Mouse (Mus musculus) gastrocnemius, postnatal 14 days (tissue): ENCODE data around the gene Srbd1. TPM values are rescaled to one million over a fixed set of nuclear protein-coding genes. Genes with fewer than 3 reads are reported as not detected.

ENCODE experiments used
- DNase-seq: peaks from one replicate; pipeline ENCODE4 v3.0.0; 2021; ENCODE audit warnings: mixed read lengths
- intact Hi-C: fragments of 180-260 bp; cut with DNase I; formaldehyde crosslinking; loops from one replicate; pipeline ENCODE4 v1.15.1; 2025; ENCODE audit warnings: low total_unique reads
- long read RNA-seq, 2 experiments: library from polyadenylated mRNA; stranded (forward); transcript quantifications; one replicate each; pipeline ENCODE4 v2.0.0; 2021
- total RNA-seq, 2 experiments: library from RNA; stranded (reverse); gene quantifications; 2 replicates each; pipeline ENCODE4 v1.2.3; 2021

The Srbd1 gene
- total RNA-seq = 1 to 10 TPM; 6.5 to 7.6 TPM
- long read RNA-seq, experiment 1, partial matches to known transcripts = 3 of 8 reads
- long read RNA-seq, experiment 1, other reads (novel, unspliced or antisense) = 1 of 8 reads
- long read RNA-seq, experiment 2, partial matches to known transcripts = 2 of 9 reads
- long read RNA-seq, experiment 2, other reads (novel, unspliced or antisense) = 3 of 9 reads

DNA sequence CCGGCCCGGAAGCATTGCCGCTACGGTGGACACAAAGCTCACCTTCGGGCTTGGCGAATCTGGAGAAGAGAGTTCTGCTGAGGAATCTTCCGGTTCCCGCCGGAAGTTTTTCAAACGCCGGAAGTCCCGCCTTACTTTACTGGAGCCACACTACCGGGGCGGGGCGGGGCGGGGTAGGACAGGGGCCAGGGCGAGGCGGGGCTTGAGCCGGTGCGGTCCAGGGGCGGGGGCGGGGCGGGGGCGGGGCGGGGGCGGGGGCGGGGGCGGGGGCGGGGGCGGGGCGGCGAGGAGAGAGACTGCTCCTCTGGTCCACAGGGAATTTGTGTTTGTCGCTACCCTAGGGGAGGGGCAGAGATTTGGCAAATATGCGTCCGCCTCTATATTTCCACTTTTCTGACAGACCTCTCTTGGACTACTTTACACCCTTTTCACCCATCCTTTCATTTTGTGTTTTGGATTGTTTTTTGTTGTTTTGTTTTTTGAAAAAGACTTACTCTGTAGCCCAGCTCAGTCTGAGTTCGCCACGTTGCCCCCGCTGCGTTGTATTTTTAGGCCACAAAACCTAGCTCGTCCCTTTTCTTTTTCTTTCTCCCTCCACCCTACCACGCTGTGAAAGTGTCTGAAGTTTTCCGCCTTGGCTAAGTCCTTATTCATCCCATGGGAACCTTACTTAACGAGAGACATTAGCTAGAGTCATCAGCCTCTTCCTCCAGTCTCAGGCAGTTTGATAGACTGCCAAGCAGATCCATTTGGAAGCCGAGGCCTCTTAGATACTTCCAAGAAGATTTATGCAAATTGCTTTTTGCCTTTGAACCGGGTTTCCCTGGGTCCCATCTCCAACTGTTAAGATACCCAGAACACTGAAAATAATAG is at the start of gene Srbd1:
TSS of gene Srbd1 (minus strand) at position 97 of the 873 bp plus-strand sequence.
- DNase-seq = peak; percentile 89
- intact Hi-C loops = no loop called here

DNA sequence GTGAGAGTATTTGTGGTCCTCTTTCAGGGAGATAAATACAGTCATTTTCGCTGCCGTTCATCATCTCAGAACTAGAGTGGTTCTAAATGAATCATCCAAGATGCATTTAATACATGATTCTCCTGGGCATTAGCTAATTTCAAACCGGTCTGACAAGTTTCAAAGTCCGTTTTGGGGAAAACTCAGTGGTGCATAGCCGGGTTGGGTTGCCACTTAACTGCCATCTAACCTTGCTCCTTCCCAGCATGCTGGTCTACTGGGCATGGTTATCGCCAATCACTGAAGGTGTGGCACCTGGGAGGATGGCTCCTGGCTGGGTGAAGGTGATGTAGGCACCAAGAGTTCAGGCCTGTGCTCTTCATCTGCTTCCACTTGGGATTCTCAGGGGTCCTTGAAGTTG is 49.0 kb upstream of the Srbd1 start:
- intact Hi-C loops = no loop called here
- DNase-seq = no peak

DNA sequence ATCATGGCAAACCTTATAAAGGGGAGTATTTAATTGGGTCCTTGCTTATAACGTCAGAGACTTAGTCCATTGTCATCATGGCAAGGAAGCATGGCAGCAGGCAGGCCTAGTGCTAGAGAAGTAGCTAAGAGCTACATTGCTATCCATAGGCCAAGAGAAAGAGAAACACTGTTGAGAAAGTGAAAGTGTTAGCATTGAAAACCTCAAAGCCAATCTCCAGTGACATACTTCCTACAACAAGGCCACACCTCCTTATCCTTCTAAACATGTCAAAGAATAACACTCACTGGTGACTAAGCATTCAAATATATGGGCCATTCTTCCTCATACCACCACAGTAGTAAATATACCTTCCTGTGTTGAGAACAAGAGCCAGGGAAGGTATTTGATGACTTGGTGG is 42.8 kb upstream of the Srbd1 start:
- intact Hi-C loops = no loop called here
- no peak for DNase-seq

DNA sequence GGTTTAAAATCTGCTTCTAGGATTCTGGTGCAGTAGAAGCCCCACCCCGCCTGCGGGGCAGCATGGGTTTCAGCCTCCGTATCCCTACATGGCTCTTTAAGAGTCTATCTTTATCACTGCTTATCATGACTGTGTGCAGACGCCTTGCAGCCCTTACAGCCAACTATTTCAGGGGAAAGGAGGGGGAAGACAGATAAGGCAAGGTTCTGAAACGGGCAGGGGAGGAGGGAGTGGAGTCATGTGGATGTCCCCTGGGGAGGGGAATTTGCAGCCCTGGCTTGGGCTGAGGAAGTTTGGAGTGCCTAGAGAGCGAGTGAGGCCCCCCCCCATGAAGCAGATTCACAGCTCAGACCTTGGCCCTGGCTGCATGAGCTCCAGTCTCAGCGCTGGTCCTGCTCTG is 40.6 kb upstream of the Srbd1 start:
- no peak for DNase-seq
- intact Hi-C loops = no loop called here

DNA sequence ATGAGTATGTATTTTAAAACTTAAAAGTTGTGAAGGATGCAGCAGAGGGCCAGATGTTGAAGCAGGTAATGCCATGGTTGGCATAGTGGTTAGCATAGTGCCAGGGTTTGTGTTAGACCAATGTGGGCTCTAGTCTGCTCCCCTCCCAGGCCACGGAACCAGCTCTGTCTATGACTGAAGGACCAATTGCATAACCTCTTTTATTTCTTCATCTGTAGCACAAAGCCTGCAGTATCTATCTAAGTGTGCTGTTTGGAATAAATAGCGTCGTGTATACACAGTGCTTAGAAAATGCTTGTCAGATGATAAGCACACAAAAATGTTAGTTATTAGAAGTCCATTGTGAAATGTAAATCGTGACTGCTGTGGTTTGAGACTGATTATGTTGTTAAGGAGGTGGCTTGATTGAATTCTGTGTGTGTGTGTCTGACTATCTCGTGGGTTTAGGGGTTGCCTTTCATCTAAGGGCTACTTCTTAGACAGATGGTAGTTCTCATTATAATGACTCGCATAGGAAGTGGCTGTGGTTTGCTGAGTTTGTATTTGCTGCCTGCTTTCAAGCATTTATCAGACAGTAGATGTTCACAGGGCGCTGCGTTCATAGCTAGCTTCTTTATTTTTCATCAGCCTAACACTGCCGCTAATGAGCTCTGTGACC is 39.7 kb upstream of the Srbd1 start:
- intact Hi-C loops = no loop called here
- no peak for DNase-seq

DNA sequence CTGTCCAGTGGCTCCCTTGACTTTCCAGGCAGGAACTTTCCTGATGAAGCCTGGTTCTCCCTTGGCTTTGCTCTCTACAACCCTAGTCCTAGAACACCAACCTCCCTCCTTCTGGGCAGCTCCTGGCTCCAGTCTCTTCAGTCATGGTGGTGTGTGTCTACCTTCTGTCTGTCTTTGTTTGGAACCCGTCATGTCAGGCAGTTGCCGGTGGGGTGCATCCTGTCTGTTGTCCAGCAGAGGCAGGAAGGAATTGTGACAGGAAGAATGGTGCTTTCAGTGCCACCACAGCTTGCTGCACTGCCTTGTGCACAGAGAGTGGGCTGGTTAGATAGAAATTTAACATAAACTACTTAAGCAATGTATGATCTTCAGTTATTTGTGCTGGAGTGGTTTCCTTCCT is 38.8 kb upstream of the Srbd1 start:
- intact Hi-C loops = no loop called here
- DNase-seq = no peak

DNA sequence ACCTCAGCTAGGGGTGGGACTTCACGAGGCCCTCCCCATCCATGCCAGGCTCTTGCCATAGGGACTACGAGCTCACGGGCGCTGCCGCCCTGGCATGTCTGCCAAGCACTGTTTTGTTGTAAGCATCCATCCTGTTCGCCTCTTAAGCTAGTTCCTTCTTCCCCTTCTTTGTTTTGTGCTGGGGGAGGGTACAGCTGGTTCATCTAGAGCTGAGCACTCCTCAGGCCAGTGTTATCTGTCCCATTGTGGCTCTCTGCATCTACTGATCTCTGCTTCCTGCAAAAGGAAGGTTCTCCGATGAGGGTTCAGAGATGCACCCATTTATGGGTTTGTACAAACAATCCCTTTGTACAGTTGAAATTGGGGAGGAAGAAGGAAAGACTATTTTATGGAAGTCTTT is 31.7 kb upstream of the Srbd1 start:
- intact Hi-C loops = no loop called here
- no peak for DNase-seq

DNA sequence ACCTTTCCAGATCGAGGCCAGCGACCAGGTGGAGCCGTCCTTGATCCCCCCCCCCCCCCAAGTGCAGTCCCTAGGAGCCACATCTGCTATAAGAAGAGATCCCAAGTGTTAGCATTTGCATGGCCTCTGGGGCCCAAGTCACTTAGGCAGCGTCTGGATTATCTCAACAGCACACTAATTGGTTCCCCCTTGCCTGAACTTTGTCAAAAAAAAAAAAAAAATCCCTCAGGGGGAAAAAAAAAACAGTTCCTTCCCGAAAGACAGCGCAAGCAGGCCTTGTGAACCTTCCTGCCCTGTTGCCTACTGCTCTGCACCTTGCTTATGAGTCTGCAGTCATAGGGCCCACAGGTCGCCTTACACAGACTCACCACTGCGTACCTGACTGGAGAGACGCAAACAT is 30.5 kb upstream of the Srbd1 start:
- intact Hi-C loops = no loop called here
- DNase-seq = no peak

DNA sequence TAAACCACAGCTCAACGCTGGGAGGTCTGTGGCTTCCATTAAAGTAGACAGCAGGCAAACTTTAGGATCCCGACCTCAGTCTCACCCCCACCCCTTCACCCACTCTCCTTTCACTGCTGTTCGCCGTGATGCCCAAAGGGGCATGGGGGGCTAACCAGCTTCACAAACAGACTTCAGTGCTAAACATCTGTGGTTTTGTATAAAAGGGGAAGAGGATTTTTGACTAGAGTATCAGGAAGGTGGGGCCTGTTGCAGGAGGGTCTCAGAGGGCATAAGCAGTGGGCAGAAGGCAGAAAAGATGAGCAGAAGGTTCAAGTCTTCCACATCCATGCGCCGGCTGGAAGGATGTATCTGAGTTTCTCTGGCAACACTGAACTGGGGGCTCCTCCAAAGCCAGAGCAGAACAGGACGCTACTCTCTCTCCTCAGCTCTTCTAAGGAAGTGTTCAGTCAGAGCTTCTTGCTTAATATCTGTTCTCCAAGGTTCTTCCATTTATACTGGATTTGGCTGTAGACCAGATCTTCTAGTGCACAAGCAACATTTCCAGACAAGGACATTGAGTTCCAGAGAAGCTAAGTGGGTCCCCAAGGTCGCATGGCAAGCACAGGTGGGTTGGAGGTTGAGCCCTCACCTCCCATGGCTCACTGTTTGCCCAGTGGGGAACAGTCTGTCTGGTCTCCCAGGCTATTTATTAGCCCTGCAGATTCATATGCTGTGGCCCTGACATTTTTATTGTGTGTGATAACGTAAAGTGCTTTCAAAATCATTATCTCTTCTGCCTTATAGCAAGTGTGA is 25.4 kb upstream of the Srbd1 start:
- intact Hi-C loops = no loop called here

DNA sequence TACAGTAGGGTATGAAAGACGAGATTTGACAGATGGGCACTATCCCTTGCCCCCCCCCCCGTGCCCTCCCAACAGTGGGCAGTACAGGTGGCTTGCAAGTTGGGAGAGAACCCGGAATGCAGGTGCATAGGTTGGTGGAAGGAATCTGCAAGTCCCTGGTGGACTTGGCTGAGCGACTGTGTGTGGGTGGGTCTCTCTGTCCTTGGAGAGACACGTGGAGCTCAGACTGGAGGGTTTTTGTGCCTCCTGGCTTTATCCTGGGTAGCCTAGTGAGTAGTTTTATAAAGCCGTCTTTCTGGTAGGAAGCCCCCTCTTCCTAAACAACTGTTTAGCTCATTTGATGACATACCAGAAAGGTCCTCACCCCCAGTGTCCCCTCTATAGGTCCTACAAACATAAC is 24.1 kb upstream of the Srbd1 start:
- intact Hi-C loops = no loop called here
- DNase-seq = no peak

More for the DNA sequence above, 25.4 kb upstream of the Srbd1 start:
- DNase-seq = no peak

DNA sequence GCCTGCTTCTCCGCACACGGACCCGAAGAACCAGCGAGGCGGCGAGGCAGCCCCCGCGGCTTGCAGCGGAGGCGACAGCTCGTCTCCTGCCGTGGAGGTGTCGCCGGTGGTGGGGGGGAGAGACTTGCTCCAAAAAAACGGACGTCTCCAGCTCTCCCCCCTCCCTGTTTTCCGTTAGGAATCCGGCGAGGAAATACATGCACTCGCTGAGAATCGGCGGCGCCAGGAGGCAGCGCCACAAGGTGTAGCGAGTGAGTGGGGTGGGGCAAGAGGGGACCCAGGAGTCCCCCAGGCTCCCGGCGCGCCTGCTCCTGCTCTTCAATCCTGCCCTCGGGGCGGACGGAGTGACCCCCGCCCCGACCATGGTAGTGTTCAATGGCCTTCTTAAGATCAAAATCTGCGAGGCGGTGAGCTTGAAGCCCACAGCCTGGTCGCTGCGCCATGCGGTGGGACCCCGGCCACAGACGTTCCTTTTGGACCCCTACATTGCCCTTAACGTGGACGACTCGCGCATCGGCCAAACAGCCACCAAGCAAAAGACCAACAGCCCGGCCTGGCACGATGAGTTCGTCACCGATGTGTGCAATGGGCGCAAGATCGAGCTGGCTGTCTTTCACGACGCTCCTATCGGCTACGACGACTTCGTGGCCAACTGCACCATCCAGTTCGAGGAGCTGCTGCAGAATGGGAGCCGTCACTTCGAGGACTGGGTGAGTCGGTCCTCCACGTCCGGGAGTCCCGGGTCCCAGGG is 23.4 kb upstream of the Srbd1 start:
- intact Hi-C loops = no loop called here
- peak; percentile 23 for DNase-seq

DNA sequence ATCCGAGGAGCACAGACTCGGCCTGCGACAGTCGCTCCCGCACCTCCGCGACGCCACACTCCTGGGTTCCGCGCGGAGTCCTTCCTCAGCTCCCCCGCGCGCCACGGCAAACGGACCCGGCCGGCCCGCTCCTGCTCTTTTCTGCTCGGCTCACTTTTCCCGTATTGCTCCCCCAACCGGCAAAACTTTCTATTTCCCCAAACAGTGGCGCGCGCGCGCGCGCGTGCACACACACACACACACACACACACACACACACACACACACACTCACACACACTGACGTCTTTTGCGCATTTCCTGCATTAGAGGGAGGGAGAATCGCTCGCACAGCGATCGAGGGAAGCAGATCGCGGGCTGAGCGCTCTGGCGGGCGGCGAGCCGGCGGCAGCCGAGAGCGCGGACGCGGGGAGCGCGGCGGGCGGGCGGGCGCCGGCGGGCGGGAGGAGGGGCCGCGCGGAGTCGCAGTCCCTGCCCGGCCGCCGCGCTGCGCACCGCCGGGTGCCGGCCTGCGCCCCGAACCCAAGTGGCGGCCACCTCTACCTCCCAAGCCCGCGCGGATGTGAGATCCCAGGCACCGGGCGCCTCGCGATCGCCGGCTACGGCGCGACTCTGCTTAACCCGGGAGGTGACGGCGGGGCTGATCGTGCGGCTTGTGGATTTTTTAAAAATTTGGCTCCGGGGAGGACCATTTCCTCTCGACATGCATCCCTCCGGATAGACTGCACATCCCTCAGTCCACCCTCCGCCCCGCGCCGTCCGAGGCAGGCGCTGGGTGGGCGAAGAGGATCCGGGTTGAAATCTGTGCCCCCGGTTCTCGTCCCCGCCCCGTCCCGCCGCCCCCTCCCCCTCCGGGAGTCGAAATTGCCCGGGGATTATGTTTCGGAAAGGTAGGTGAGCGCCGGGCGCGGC is 22.6 kb upstream of the Srbd1 start, which contains the start of gene Prkce:
TSS of gene Prkce (plus strand) at position 466 of the 911 bp plus-strand sequence.
- intact Hi-C loops = no loop called here
- DNase-seq = peak; percentile 85

DNA sequence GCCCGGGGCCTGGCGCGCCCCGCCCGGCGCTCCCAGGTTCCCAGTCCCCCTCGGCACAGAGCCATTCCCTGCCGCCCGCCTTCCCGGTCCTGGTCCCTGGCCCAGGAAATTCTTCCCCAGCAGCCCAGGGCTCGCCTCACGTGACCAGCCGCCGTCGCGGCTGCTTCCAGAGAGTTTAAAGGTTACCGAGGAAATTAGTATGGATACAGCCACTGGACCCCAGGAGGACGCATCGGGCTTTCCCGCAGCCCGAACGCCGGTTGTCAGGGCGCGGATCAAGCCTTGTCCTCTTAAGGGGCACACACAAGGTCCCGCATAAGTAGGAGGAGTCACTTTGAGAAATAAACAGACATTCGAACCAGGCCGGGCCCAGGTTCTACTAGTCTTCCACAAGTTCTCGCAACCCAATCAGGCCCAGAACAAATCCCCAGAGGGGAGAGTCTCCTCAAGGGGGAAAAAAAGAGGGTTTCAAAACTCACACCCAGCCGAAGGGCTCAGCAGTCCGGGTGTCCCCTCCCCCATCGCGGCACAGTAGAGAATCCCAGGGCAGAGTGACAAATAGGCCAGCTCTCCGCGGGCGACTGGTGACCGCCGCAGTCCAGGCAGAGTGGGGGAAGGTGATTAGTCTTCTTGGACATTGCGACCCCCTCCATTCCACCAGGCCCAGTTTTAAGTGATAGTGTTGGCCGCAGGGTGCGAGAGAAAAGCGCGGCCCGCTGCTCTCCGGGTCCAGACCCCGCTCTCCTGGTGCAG is 21.8 kb upstream of the Srbd1 start:
- intact Hi-C loops = no loop called here
- peak; percentile 88 for DNase-seq

DNA sequence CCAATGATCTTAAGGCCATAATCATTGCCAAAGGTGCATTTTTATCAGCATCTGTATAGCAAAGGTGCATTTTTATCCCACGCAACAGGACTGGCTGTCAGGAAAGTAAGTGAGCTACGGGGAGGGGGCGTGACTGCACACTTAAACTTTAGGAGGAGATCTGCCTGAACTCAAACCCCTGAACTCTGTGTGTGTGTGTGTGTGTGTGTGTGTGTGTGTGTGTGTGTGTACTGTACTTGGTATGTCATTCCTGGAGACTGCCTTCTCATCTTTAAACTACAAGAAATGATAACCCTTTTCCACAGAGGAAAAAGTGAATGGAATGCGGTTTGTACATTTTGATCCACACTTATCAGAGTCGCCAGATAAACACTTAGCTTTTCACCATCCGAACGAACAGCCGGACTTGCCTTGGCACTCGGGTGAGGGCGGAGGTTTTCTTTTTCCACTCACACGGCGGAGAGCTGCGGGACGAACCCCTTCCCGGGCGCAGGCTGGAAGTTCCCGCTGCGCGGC is 21.1 kb upstream of the Srbd1 start:
- no peak for DNase-seq
- intact Hi-C loops = no loop called here

DNA sequence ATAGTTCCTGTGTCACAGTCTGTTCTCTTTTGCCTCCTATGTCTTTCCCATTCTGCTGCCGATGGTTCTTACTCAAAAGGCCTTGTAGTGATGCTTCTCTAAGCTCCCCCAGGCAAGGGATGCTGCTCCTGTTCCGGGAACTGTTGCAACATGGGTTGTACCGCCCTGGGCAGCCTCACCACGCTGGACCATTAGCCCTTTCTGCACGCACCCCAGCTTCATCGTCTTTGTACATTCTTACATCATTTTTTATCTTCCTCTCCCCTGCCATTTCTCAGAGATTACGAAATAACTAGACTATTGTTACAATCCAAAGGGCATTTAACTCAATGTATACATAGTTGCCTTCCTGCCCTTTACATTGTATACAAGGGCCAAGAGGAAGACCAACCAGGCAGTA is 19.4 kb upstream of the Srbd1 start:
- intact Hi-C loops = loop anchor here (5.0 kb wide), 2 partner anchors 53 to 128 kb away; no protein-coding TSS in a partner anchor
- no peak for DNase-seq

DNA sequence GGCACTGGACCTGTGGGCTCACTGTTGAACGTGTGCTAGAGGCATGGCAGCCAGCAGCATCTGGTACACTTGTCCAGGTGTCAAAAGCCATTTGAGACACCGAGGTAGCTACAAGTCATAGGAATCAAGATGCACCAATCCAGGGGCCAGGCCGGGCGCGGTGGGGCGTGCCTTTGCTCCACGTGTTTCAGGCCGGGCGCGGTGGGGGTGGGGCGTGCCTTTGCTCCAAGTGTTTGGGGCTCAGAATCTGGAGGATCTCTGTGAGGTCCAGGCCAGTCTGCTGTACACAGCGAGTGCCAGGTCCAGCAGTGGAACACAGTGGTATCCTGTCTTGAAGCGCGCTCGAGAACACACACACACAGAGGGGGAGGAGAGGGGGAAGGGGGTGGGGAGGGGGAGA is 17.7 kb upstream of the Srbd1 start:
- peak; percentile 10 for DNase-seq
- intact Hi-C loops = loop anchor here (5.0 kb wide), 2 partner anchors 55 to 130 kb away; no protein-coding TSS in a partner anchor

DNA sequence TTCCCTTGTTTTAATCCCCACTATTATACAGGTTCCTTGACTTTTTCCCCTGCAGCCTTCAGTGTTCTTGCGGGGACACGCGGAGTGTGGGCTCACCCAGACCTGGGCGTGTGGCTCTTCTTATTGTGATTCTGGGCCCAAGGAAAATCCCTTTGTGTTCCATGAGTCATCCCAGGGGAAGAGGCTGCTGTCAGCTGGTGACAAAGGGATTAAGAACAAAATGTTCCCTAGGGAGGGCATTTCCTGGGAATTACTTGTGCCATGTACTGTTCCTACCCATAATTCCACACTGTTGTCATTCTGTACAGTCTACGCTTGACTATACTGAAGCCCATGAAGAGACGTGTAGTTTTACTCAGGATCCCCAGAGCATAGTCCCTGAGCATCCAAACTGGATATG is 12.0 kb upstream of the Srbd1 start:
- intact Hi-C loops = loop anchor here (10.0 kb wide), 1 partner anchor 748 kb away; no protein-coding TSS in a partner anchor

More for the DNA sequence above, 12.0 kb upstream of the Srbd1 start:
- DNase-seq = no peak
